In genomic region chr10:84686122-84686497, GRCm38 (mm10) we compare ENCODE assay signal across 7 mouse cellular contexts.
DNase-seq lines count a peak whose midpoint lies in the region; ATAC-seq lines count a peak whose summit lies in the region.

No protein-coding gene starts in this region.

- DNase-seq in R1 (ENCODE audit: low read depth, low spot score), result peak; percentile 87
- DNase-seq in embryo, embryonic 9.5 days (ENCODE audit: extremely low spot score), result peak; percentile 48
- DNase-seq in heart, postnatal 4 days, result peak; percentile 25
- peak; percentile 69 for DNase-seq in mesoderm, embryonic 11.5 days (ENCODE audit: low read depth, low spot score)
- no peak for DNase-seq in right cerebral cortex, postnatal 10 days (ENCODE audit: low spot score in 2 of 2)
- DNase-seq in urinary bladder, adult 2 months (ENCODE audit: low spot score), result no peak

- no peak for ATAC-seq in granulocyte monocyte progenitor cell, adult 5-6 weeks (replicated peaks; ENCODE audit: poor library complexity, severe bottlenecking)

Comparison
In these comparisons a context has a peak if more than half of its experiments do, and no peak if none do; other contexts are left out.
1. DNase-seq: peak in R1 (single experiment), embryo, embryonic 9.5 days (single experiment), heart, postnatal 4 days (single experiment) and mesoderm, embryonic 11.5 days (single experiment); none in right cerebral cortex, postnatal 10 days (0 of 2) and urinary bladder, adult 2 months (single experiment).